Mouse (Mus musculus) stomach, embryonic 14.5 days (tissue): Measurements from ENCODE around the gene Tubgcp5. TPM values are rescaled to one million over a fixed set of nuclear protein-coding genes. Genes with fewer than 3 reads are reported as not detected.

ENCODE experiments used
- ATAC-seq: fragments of 200-750 bp; cut with Nextera tagmentation; 2 replicates; pipeline ENCODE4 v1.8.0; 2017; ENCODE audit warnings: low read depth, moderate TSS enrichment; ENCODE audit not compliant: insufficient number of reproducible peaks, insufficient read depth, low FRiP score
- H3K27ac ChIP-seq: fragments of 300-500 bp; sonication (generic); 2 replicates; pipeline ENCODE4 v1.5.1; 2014; ENCODE audit warnings: mild to moderate bottlenecking, low read length, moderate library complexity, mixed read lengths
- H3K27me3 ChIP-seq: fragments of 300-500 bp; sonication (generic); 2 replicates; pipeline ENCODE4 v1.6.1; 2014; ENCODE audit warnings: low read length, control low read depth, mixed read lengths; ENCODE audit not compliant: control insufficient read depth, insufficient read depth
- H3K36me3 ChIP-seq: fragments of 300-500 bp; sonication (generic); 2 replicates; pipeline ENCODE4 v1.6.1; 2014; ENCODE audit warnings: mild to moderate bottlenecking, control low read depth, low read length, moderate library complexity, mixed read lengths; ENCODE audit not compliant: control insufficient read depth, insufficient read depth
- H3K4me1 ChIP-seq: fragments of 300-500 bp; sonication (generic); 2 replicates; pipeline ENCODE4 v1.6.1; 2014; ENCODE audit warnings: low read length, control low read depth, mixed read lengths; ENCODE audit not compliant: control insufficient read depth, insufficient read depth
- H3K4me2 ChIP-seq: fragments of 300-500 bp; sonication (generic); replicated peaks from 2 replicates; pipeline ENCODE4 v1.6.1; 2014; ENCODE audit warnings: low read depth, low read length, control low read depth
- H3K4me3 ChIP-seq: fragments of 300-500 bp; sonication (generic); 2 replicates; pipeline ENCODE4 v1.5.1; 2014; ENCODE audit warnings: low read depth, low read length, control low read depth
- H3K9ac ChIP-seq: fragments of 300-500 bp; sonication (generic); replicated peaks from 2 replicates; pipeline ENCODE4 v1.6.1; 2014; ENCODE audit warnings: low read depth, mild to moderate bottlenecking, control low read depth, low read length, moderate library complexity, mixed read lengths
- H3K9me3 ChIP-seq: fragments of 300-500 bp; sonication (generic); 2 replicates; pipeline ENCODE4 v1.6.1; 2016; ENCODE audit warnings: low read depth, low read length, control low read depth; ENCODE audit not compliant: control insufficient read depth
- WGBS: fragments of 180-500 bp; shearing (Covaris S2); extraction: QIAGEN DNeasy Blood & Tissue Kit; methylation state at CpG from one replicate; pipeline ENCODE4 v1.1.7; 2014; 5-methylcytosine and 5-hydroxymethylcytosine counted together
- polyA plus RNA-seq: library from polyadenylated mRNA; unstranded; fragments of >200 nt; fragmentation: Nextera tagmentation; extraction: Ambion mirVana; gene quantifications from 2 replicates; pipeline ENCODE4 v1.2.1, GENCODE M21; 2014

Tubgcp5 gene
- polyA plus RNA-seq, 1 experiment from 2014 or later: 36.1 TPM

GRCm38 (mm10) chr7:55870340-55871020, 76.5 kb downstream of the Tubgcp5 start:
- Histone ChIP-seq H3K4me2 (no peak overlapping the region), H3K9me3 (no peaks in the 10 kb centered on the region), H3K9ac (no peak overlapping the region), H3K4me3 (no peak overlapping the region), H3K27ac (no peak overlapping the region), H3K4me1 (0 out of 2 replicates have a peak, but pooled peaks cover 3% of the 10 kb centered on the region), H3K27me3 (no peaks in the 10 kb centered on the region), H3K36me3 (peaks cover 22% of the 10 kb centered on the region)
- 92% methylated on average over 6 of the region's 6 CpGs for WGBS
- ATAC-seq: 0 out of 2 replicates have a peak, but pooled peaks have one; percentile 18

GRCm38 (mm10) chr7:55871476-55871875, 77.5 kb downstream of the Tubgcp5 start:
- H3K9ac ChIP-seq: no peak overlapping the region
- H3K9me3 ChIP-seq: no peaks in the 10 kb centered on the region
- peaks cover 26% of the 10 kb centered on the region for H3K36me3 ChIP-seq
- no peaks in the 10 kb centered on the region for H3K27me3 ChIP-seq
- 79% methylated on average over 5 of the region's 5 CpGs for WGBS
- no peak overlapping the region for H3K4me3 ChIP-seq
- no peak overlapping the region for H3K27ac ChIP-seq
- H3K4me1 ChIP-seq: no peaks in the 10 kb centered on the region
- ATAC-seq: no peak
- no peak overlapping the region for H3K4me2 ChIP-seq

GRCm38 (mm10) chr7:55874703-55875102, 80.7 kb downstream of the Tubgcp5 start:
- Histone ChIP-seq H3K9me3 (no peaks in the 10 kb centered on the region), H3K27me3 (no peaks in the 10 kb centered on the region), H3K27ac (no peak overlapping the region), H3K4me1 (no peaks in the 10 kb centered on the region), H3K9ac (no peak overlapping the region), H3K4me2 (no peak overlapping the region), H3K4me3 (no peak overlapping the region), H3K36me3 (peaks cover 55% of the 10 kb centered on the region)
- 89% methylated on average over 7 of the region's 7 CpGs for WGBS
- ATAC-seq: no peak

- Histone ChIP-seq H3K4me2 (no peak overlapping the region), H3K4me1 (no peaks in the 10 kb centered on the region), H3K27ac (no peak overlapping the region), H3K9me3 (no peaks in the 10 kb centered on the region), H3K36me3 (peaks cover 63% of the 10 kb centered on the region), H3K9ac (no peak overlapping the region), H3K27me3 (no peaks in the 10 kb centered on the region), H3K4me3 (no peak overlapping the region)
- ATAC-seq: no peak
- WGBS: 86% methylated on average over 10 of the region's 10 CpGs
Measured at GRCm38 (mm10) chr7:55877721-55878120, 83.8 kb downstream of the Tubgcp5 start.

- H3K36me3 ChIP-seq: peaks cover 40% of the 10 kb centered on the region; the same call in 1 of the 2 replicates
- no peaks in the 10 kb centered on the region for H3K4me1 ChIP-seq
- no peak overlapping the region for H3K4me2 ChIP-seq
- WGBS: 82% methylated on average over 9 of the region's 9 CpGs
- no peak for ATAC-seq
- no peaks in the 10 kb centered on the region for H3K27me3 ChIP-seq
- no peaks in the 10 kb centered on the region for H3K9me3 ChIP-seq
- no peak overlapping the region for H3K27ac ChIP-seq
- H3K4me3 ChIP-seq: no peak overlapping the region
- H3K9ac ChIP-seq: no peak overlapping the region
Measured at GRCm38 (mm10) chr7:55880882-55881281, 86.9 kb downstream of the Tubgcp5 start.

Other genes starting within 250 kb of the Tubgcp5 start
- 1.0 and 1.4 TPM in 2 replicates for gene Siglech, start 26.0 kb upstream of the Tubgcp5 start, polyA plus RNA-seq
- 123 and 128 TPM in 2 replicates for gene Cyfip1, start 47.6 kb downstream of the Tubgcp5 start, polyA plus RNA-seq
- gene Nipa2, start 168.3 kb downstream of the Tubgcp5 start, polyA plus RNA-seq: 53.2 and 58.7 TPM in 2 replicates
- 6.2 and 7.1 TPM in 2 replicates for gene Nipa1, start 225.8 kb downstream of the Tubgcp5 start, polyA plus RNA-seq